Mouse (Mus musculus): ENCODE data around the gene Itpr2.
"Not testable (repeated sequence)": the region's sequence is repeated elsewhere in the genome, so short reads cannot be mapped to it uniquely, and the experiment has no call there.

Itpr2 gene

GRCm38 (mm10) chr6:146469936-146470335 is 32.1 kb downstream of the Itpr2 start:
- DNase-seq (ENCODE audit: low spot score in 2 of 2), result no peak

GRCm38 (mm10) chr6:146468361-146468760 is 33.7 kb downstream of the Itpr2 start:
- no peak for DNase-seq (ENCODE audit: low spot score in 2 of 2)

- not testable (repeated sequence) for DNase-seq (ENCODE audit: low spot score in 2 of 2)
These were observed 37.4 kb downstream of the Itpr2 start for GRCm38 (mm10) chr6:146464645-146465042.

DNA sequence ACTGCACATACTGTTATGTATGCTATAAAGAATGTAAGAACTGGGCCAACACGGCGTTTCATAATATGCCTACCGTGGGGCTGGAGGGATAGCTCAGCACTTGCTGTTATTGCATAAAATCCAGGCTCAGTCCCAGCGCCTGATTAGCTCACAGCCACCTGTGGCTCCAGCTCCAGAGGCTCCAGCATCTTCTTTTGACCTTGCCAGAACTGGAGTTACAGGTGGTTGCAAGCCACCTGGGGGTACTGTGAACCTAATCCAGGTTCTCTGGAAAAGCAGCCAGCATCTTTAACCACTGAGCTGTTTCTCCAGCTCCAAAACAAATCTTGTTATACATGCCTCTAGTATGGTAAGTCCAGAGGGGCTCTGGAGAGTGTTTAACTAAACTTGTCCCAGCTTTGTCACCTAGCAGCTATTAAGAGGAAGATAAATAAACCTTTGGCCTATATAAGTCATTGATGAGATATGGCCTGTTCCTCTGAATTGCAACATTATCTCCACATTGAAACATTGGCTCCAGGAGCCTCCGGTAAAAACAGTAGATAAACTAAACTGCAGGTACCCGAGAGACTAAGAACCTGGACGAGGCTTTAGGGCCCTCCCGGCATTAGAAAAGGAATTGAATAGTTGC is 37.9 kb downstream of the Itpr2 start:
- no peak for DNase-seq (ENCODE audit: low spot score in 2 of 2)

GRCm38 (mm10) chr6:146460936-146461335 is 41.1 kb downstream of the Itpr2 start:
- no peak for DNase-seq (ENCODE audit: low spot score in 2 of 2)

DNA sequence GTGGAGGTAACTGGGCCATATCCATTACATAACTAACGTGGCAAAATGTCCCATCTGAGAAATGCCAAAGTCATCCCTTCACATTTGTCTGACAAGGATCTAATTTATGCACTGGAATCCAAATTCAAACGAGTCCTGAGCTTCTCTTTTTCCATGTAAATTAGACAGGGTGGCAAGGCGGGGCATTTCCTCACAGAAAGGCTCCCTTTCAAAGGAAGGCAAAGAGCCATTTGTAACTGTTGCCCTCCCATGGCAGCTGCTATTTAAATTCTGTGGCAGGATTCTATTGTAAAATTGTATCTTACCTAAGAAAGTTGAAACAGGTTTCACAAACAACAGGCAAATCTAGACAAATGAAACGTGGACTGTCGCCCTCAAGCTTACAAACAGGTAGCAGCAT is 43.6 kb downstream of the Itpr2 start:
- no peak for DNase-seq (ENCODE audit: low spot score in 2 of 2)

DNA sequence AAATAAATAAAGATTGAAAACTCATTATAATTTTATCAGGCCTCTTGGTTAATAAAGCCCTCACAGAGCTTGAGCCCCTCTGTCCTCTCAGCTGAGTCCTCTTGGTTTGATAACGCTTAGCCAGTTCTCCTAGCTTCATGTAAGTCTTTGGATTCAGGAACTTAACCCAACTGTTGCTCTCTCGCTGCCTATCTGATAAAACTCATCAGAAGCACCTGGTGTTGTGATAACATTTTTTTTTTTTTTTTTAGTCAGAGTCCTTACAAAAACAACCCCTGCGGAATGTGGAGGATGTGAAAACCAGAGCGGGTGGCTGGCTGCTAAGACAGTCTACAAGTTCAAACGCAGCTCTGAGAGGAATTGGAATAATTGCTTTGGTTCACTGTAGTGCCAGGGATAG is 45.3 kb downstream of the Itpr2 start:
- no peak for DNase-seq (ENCODE audit: low spot score in 2 of 2)

DNA sequence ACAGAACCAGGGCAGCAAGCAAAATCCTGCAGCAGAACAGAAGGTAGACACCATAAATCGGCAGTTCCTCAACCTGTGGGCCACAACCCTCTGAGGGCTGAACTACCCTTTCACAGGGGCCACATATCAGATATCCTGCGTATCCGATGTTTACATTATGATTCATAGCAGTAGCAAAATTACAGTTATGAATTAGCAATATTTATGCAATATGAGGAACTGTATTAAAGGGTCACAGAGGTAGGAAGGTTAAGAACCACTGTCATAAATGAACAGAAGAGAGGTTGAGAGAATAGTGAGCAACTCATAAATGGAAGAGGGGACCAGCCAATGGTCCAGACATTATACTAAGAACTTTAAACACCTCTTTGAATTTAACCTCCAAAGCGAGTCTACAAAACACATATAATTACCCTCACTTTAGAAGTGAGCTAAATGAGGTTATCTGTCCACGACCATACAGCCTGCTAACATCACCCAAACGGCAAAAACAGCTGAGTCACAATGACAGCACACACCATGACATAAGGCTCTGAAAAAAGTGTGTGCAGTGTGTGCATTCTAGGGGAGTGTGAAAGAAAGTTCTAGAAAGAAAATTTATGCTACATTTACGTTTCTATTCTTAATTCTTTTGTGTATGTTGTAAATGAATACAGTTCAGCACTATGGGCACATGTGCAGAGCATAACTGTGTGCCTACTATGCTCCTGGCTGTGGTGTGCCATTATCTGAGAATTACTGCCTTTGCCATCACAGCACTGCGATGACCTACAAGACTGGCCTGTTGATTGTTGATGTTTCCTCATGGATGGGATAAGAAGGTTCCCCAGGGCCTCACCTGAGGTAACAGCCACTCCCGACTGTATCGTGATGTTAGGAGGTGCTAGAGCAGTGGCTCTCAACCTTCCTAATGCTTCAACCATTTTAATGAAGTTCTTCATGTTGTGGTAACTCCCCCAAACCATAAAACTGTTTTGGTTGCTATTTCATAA is 47.2 kb downstream of the Itpr2 start:
- no peak for DNase-seq (ENCODE audit: low spot score in 2 of 2)

DNA sequence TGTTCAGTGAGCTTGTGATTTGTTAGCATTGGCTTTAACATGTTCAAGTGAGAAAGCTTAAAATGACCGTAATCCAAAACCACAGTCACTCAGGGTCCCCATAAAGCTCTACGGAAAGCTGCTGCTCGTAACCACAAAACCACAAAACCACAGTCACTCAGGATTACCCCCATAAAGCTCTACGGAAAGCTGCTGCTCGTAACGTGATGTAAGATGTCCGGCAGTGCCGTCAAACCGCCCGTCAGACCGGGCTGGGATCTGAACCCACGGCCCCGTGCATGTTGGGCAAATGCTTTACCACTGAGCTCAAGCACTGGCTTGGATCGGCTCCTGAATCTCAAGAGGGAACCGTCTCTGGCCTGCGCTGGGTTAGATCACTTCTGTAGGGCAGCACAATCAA is 49.5 kb downstream of the Itpr2 start:
- DNase-seq (ENCODE audit: low spot score in 2 of 2), result no peak

DNA sequence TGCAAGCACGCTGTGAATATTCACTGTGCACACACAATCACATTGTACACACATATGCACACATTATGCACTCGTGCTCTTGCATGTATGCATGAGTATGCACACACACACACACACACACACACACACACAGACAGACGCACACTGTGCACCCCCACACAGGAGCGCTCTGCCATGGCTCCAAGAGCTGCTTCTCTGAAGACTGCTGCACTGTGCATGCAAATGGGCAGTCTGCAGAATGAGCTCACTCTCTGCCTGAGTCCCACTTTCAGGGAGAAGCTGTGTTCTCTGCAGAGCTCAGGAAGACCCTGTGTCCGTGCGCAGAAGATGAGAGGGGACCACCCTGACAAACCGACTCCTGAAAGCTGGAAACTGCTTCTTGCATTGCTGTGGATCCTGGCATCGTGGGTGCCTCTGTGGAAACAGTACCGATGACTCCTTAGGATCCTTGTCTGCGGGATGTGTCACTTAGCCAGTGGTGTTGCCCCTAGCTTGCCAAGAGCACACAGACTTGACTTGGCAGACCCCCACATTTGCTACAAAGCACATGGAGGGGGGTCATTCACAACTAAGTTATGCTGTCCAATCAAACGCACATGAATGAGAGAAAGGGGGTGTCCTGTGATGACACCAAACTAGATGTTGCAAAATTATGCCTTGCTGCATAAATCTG is 55.9 kb downstream of the Itpr2 start:
- DNase-seq (ENCODE audit: low spot score in 2 of 2), result peak in 1 of 2 experiments; percentile 20

DNA sequence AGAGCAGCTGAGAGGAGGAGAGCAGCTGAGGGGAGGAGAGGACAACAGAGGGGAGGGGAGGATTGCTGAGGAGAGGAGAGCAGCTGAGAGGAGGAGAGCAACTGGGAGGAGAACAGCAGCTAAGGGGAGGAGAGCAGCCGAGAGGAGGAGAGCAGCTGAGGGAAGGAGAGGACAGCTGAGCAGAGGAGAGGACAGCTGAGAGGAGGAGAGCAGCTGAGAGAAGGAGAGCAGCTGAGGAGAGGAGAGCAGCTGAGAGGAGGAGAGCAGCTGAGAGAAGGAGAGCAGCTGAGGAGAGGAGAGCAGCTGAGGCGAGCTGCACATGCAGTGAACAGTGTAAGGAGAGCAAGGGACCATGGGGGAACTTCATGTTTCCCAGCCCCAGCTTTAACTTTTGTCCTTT is 62.2 kb downstream of the Itpr2 start:
- no peak for DNase-seq (ENCODE audit: low spot score in 2 of 2)

DNA sequence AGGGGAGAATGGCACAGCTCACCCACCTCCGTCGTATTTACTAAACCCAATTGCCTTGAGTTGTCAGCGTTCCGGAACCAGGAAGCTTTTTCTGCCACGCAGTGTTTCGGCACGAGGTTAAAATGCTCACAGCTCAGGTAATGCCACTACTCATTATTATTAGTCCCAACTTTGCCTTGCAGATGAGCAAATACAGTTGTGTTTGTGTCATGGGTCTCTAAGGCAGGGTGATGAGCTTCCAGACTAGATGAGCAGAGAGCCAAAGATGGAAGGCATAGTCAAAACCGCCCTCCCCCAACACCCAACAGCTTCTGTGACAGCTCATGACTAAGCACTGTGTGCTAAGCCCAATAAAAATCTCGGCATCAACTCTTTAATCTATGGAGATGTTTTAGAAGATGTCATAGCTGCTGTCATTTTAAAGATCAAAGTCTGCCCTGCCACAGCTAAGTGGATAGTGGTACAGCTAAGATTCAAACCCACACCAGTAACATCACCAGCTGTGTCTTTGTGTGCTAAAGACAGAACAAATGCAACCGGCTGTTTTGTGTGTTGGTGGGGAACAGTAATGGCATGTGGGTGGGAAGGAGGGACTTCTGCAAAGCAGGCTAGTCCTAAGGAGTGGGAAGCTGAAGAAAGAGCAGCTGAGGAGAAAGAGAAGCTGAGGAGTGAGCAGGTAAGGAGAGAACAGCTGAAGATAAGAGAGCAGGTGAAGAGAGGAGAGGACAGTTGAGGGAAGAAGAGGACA is 62.8 kb downstream of the Itpr2 start:
- no peak for DNase-seq (ENCODE audit: low spot score in 2 of 2)

DNA sequence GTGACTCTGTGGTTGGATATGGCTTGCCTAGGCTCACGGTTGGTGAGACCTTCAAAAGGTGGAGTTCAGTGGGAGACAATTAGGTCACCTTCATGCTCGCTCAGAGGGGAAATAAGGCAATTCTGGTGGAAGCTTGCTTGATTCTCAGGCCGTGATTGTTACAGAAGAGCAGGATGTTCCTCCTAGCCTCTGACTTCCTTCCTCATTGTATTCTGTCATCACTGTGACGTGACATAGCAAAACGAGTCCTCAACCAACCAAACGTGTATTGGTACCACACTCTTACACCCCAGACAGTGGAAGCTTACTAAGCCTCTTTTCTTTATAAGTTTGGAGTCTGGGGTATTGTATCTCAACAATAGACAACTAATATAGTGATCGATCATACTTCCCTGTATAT is 64.0 kb downstream of the Itpr2 start:
- DNase-seq (ENCODE audit: low spot score in 2 of 2), result no peak

- DNase-seq (ENCODE audit: low spot score in 2 of 2), result no peak
These were observed 65.0 kb downstream of the Itpr2 start for GRCm38 (mm10) chr6:146436916-146437496.

DNA sequence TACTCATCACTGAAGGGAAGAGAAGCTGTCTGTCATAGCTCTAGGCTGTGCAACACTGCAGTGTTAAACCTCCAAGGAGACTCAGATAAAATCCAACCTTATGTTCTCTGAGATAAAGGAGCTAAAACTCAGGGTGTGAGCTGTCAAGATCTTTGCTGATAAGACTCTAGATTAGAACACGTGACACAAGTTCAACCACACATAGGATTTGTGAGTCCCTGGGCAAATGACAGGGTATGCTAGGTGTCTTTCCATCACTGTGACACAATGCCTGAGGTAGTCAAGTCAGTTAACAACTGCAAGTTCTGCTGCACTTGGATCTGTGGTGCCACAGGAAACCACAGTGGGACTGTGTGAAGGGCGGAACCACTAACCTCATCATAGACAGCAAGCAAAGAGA is 67.8 kb downstream of the Itpr2 start:
- no peak for DNase-seq (ENCODE audit: low spot score in 2 of 2)

- DNase-seq (ENCODE audit: low spot score in 2 of 2), result no peak
These were observed 69.7 kb downstream of the Itpr2 start for GRCm38 (mm10) chr6:146432218-146432865.

- DNase-seq (ENCODE audit: low spot score in 2 of 2), result no peak
These were observed 70.2 kb downstream of the Itpr2 start for GRCm38 (mm10) chr6:146431777-146432176.

- DNase-seq (ENCODE audit: low spot score in 2 of 2), result no peak
These were observed 72.2 kb downstream of the Itpr2 start for GRCm38 (mm10) chr6:146429694-146430380.

DNA sequence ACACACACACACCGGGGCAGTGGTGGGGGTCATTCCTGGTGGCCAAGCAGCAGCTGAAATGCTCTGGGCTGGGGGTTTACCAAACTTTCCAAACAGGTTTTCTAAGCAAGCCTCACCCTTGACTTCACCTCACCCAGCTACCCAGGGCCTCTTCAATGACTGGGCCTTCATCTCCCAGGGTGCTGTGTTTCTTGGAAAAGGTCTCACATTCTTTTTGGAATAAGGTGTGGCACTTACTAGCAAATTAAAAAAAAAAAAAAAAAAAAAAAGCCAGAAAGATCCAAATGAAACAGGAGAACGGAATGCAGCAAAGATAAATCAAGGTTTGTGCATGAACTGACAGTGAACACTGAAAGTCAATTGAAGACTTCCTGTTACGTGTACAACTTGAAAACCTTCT is 77.2 kb downstream of the Itpr2 start:
- DNase-seq (ENCODE audit: low spot score in 2 of 2), result no peak

GRCm38 (mm10) chr6:146424326-146424725 is 77.7 kb downstream of the Itpr2 start:
- DNase-seq (ENCODE audit: low spot score in 2 of 2), result no peak

Measured in frontal cortex, postnatal 10 days (tissue).